Mouse (Mus musculus) C2C12 (cell line): Measurements from ENCODE around the gene Ephb3.

Experiments used
- CEBPB ChIP-seq: IDR thresholded peaks from one replicate; pipeline ENCODE4 v1.6.1; 2011; ENCODE audit warnings: low read depth, mild to moderate bottlenecking, control low read depth, moderate library complexity
- CTCF ChIP-seq: IDR thresholded peaks from one replicate; pipeline ENCODE4 v1.5.1; 2011; ENCODE audit not compliant: control insufficient read depth, insufficient read depth, insufficient read length
- MAX ChIP-seq: IDR thresholded peaks from one replicate; pipeline ENCODE4 v1.6.1; 2011; ENCODE audit warnings: mild to moderate bottlenecking, control low read depth
- MYOD1 ChIP-seq: IDR thresholded peaks from one replicate; pipeline ENCODE4 v1.6.1; 2011; ENCODE audit warnings: low read depth; ENCODE audit not compliant: control insufficient read depth, insufficient read length
- USF1 ChIP-seq: IDR thresholded peaks from one replicate; pipeline ENCODE4 v1.6.1; 2011; ENCODE audit warnings: low read depth, mild to moderate bottlenecking, control low read depth, moderate library complexity

DNA sequence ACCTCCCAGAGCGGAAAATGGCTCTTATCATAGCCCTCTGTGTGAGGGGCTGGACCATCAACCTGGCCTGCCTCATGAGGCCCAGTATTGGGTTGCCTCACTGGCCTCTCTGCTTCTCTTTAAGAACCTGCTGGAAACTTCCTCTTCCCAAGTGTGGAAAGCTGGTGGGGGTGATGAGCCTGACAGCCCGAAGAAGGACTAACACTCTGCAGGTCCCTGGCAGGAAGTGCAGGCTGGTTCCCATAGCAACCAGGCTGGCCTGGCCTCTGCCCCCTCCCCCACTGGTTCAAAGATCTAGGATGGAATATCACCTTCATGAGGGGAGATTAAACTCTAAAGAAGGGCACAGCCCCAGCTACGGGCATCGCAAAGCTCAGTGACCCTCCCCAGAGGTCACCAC, 11.5 kb downstream of the Ephb3 start:
- TF ChIP-seq CTCF (no peak), USF1 (no peak), MYOD1 (no peak), CEBPB (no peak), MAX (no peak)
